Mouse (Mus musculus): ENCODE measurements around the gene Gm20388. TPM values are rescaled to one million over a fixed set of nuclear protein-coding genes. Genes with fewer than 3 reads are reported as not detected.

The Gm20388 gene
- polyA plus RNA-seq, 1 experiment from 2014 or later, result 3.6 TPM

DNA sequence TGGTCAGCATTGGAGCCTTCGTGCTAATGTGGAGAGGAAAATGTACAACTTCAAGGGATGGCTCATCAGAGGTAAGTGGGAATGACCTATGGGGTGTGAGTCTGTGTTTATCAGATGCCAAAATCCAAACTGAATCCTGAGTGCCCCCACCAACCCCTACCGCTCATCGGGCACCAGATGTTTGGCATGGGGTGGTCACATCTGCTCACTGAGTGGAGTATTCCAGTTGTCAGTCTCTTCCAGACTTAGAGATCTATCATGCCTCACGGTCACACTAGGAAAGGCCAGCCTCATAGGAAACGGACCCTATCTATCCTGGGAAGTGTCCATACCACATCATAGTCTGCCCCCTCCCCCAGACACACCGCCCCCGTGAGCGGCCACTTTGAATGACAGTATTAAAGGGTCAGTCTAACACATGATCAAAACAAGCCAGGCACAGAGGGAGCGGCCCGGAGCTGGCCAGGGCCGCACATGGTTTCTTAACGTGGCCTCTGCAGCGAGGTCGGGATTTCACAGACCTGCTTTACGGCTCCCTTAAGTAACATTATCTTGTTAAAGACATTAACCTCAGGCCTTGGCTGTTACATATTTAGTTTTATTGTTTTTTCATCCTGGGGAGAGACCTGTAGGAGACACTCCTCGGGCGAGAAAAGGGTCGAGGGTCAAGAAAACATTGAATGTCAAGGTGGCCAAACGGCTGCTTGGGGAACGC lies 1122.8 kb downstream of the Gm20388 start:
- no peak overlapping the region for H3K27ac ChIP-seq (replicated peaks)
- H3K4me1 ChIP-seq, result peaks cover 9% of the 10 kb centered on the region; the same call in 1 of the 2 replicates
- no peak for DNase-seq (ENCODE audit: low spot score)
- no peaks in the 10 kb centered on the region for H3K36me3 ChIP-seq (replicated peaks)
- WGBS, result 57% methylated on average over 20 of the region's 20 CpGs
- H3K27me3 ChIP-seq (replicated peaks; ENCODE audit: low read depth, poor library complexity, severe bottlenecking), result peaks cover 89% of the 10 kb centered on the region
- H3K4me3 ChIP-seq, result no peak overlapping the region
- H3K9me3 ChIP-seq, result no peaks in the 10 kb centered on the region

DNA sequence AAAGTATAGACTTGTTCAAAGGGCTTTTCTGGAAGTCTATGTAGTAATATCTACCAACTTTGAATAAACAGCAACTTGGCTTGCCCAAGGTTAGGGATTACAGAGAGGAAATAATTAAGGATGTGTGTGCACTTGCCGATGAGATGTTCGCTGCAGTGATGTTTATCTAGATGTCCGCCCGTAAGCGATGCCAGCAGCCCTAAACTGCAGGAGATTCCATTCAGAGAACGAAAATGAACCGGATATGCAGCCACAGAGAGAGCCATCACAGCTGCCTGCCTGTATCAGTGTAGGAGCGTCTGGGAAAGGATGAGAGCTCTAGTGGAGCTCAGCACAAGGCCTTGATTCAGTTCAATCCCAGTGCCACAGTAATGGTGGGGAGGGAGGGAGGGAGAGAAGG lies 1125.0 kb downstream of the Gm20388 start:
- 77% methylated on average over 8 of the region's 8 CpGs for WGBS
- no peak overlapping the region for H3K27ac ChIP-seq (replicated peaks)
- peaks cover 92% of the 10 kb centered on the region for H3K27me3 ChIP-seq (replicated peaks; ENCODE audit: low read depth, poor library complexity, severe bottlenecking)
- H3K9me3 ChIP-seq, result no peaks in the 10 kb centered on the region
- DNase-seq (ENCODE audit: low spot score), result no peak
- no peak overlapping the region for H3K4me3 ChIP-seq
- H3K4me1 ChIP-seq, result peaks cover 4% of the 10 kb centered on the region; the same call in 1 of the 2 replicates
- H3K36me3 ChIP-seq (replicated peaks), result no peaks in the 10 kb centered on the region

DNA sequence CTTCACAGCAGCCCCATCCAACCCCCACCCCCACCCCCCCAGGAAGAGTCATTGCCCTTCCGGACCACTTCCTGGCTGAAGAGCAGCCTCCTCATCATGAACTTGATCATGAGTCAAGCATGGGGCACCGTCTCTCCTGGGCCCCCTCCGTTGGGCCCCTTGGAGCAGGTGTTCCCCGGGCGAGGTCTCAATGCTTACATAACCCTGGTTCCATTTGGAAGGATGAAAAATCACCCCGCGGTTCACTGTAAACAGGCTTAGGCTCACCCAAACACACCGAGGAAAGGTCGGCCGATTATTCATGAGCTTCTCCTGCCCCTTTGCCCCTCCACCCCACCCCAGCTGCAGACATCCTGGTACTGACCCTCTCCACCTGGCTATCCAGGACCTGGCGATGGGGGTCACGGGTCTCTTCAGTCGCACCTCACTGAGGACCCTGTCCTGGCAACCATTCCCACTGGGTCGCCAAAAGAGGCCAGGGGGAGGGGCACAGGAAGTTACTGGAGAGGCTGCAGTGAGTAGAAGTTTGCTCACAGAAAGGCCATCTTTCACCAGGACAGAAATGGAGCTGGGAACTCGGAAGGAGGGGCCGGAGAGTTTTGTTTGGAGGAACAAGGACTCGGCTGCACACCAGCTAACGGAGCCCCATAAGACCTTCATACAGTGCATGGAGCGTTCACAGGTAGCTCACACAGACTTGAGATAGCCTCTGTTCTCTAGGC lies 1133.2 kb downstream of the Gm20388 start:
- Histone ChIP-seq H3K4me3 (no peak overlapping the region), H3K27ac (replicated peaks) (no peak overlapping the region), H3K27me3 (replicated peaks; ENCODE audit: low read depth, poor library complexity, severe bottlenecking) (peaks cover 37% of the 10 kb centered on the region), H3K4me1 (peaks cover 10% of the 10 kb centered on the region), H3K36me3 (replicated peaks) (no peaks in the 10 kb centered on the region), H3K9me3 (no peaks in the 10 kb centered on the region)
- WGBS, result 65% methylated on average over 19 of the region's 19 CpGs
- DNase-seq (ENCODE audit: low spot score), result no peak

DNA sequence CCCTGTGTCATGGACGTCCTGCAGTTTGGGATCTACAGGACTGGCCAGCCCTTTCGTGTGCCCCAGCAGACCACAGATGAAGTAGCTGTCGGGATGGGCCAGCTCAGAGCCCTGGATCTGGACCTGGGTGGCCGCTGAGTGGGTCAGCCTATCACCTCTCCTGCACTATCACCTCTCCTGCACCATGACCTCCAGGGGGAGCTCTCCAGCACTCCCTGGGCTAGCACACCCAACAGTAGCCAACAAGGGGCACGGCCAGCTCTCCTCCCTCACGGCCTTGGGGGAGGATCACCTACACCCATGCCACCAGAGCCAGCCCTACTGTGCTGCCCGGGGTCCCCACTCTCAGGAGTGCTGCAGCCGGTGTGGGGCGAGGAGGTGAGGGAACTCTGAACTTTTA lies 1136.8 kb downstream of the Gm20388 start:
- Histone ChIP-seq H3K9me3 (no peaks in the 10 kb centered on the region), H3K27ac (replicated peaks) (no peak overlapping the region), H3K36me3 (replicated peaks) (no peaks in the 10 kb centered on the region), H3K27me3 (replicated peaks; ENCODE audit: low read depth, poor library complexity, severe bottlenecking) (peaks cover 27% of the 10 kb centered on the region), H3K4me3 (no peak overlapping the region), H3K4me1 (peaks cover 20% of the 10 kb centered on the region)
- WGBS, result 68% methylated on average over 9 of the region's 9 CpGs
- DNase-seq (ENCODE audit: low spot score), result no peak

DNA sequence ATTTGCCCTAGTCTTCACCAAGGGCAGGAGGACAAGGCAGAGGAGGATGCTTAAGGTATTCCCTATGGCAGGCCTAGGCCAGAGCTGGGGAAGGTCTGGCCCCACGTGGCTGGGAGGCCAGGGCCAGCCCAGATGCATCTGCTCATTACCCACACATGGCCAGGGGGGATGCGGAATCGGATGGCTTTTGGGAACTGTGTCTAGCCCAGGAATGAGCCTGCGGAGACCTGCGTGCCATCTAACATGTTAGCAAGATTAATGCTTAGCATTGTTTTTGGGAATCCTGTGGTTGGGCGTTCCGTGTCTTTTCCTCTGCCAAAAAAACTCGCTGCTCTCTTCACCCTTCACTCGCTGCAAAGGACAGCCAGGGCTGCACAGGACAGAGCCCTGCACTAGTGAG lies 1147.4 kb downstream of the Gm20388 start:
- 72% methylated on average over 9 of the region's 9 CpGs for WGBS
- Histone ChIP-seq H3K27ac (replicated peaks) (peak overlapping the region; percentile 35; the same call in 1 of the 2 replicates), H3K4me3 (no peak overlapping the region), H3K36me3 (replicated peaks) (0 out of 2 replicates have a peak, but pooled peaks cover 3% of the 10 kb centered on the region), H3K9me3 (no peaks in the 10 kb centered on the region), H3K4me1 (peaks cover 24% of the 10 kb centered on the region), H3K27me3 (replicated peaks; ENCODE audit: low read depth, poor library complexity, severe bottlenecking) (peaks cover 80% of the 10 kb centered on the region)
- no peak for DNase-seq (ENCODE audit: low spot score)

DNA sequence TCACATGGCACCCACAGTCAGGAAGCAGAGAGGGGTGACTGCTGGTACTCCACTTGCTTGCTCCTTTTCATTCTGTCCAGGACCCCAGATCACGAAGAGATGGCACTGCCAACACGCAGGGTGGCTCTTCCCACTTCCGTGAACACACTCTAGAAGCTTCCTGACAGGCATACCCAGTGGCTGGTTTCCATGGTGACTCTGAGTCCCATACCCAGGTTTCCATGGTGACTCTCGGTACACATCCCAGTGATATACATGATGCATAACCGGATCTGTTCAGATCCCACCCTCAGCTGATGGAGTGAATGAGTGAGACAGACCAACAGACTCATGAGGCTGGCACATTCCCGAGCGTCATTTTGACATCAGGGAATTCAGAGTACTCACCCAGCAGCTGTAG lies 1148.5 kb downstream of the Gm20388 start:
- Histone ChIP-seq H3K9me3 (no peaks in the 10 kb centered on the region), H3K27me3 (replicated peaks; ENCODE audit: low read depth, poor library complexity, severe bottlenecking) (peaks cover 80% of the 10 kb centered on the region), H3K4me3 (no peak overlapping the region), H3K27ac (replicated peaks) (no peak overlapping the region), H3K4me1 (peaks cover 34% of the 10 kb centered on the region), H3K36me3 (replicated peaks) (0 out of 2 replicates have a peak, but pooled peaks cover 3% of the 10 kb centered on the region)
- DNase-seq (ENCODE audit: low spot score), result no peak
- WGBS, result 86% methylated on average over 7 of the region's 7 CpGs

DNA sequence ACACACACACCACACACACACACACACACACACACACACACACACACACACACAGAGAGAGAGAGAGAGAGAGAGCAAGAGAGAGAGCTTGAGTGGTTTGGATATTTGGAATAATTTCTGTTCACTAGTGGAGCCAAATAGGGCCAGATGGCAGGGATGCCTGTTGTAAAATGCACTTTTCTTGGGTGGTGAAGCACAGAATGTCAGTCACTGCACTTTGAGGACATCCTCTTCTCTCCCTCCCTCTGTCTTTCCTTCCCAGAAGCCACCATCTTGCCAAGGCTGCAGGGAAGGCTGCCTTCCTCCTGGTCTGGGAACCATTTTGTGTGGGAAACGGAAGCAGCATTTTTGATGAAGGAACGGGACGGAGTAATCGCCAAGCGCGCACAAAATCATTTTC lies 1151.9 kb downstream of the Gm20388 start:
- Histone ChIP-seq H3K36me3 (replicated peaks) (0 out of 2 replicates have a peak, but pooled peaks cover 3% of the 10 kb centered on the region), H3K4me3 (no peak overlapping the region), H3K27me3 (replicated peaks; ENCODE audit: low read depth, poor library complexity, severe bottlenecking) (peaks cover 84% of the 10 kb centered on the region), H3K9me3 (no peaks in the 10 kb centered on the region), H3K27ac (replicated peaks) (peak overlapping the region; percentile 81), H3K4me1 (peaks cover 42% of the 10 kb centered on the region)
- 83% methylated on average over 6 of the region's 6 CpGs for WGBS
- DNase-seq (ENCODE audit: low spot score), result no peak

DNA sequence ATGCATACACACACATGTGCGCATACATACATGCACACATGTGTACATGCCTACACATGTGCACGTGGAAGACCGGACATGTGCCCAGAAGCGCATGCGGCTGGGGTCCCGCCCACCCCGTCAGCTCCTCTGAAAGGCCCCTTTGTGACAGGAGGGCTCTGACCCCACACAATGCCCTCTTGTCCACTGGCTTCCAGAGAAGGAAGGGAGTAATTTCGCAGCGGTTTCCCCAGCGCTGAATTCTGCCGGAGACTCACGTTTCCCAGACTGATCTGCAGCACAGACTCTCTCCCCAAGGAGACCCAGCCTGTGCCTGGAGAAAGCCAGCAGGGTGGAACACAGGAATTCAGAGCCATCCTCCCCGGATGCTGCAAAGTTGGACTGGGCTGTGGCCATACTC lies 1153.0 kb downstream of the Gm20388 start:
- Histone ChIP-seq H3K27me3 (replicated peaks; ENCODE audit: low read depth, poor library complexity, severe bottlenecking) (peaks cover 84% of the 10 kb centered on the region), H3K4me3 (peak overlapping the region; percentile 33), H3K36me3 (replicated peaks) (0 out of 2 replicates have a peak, but pooled peaks cover 3% of the 10 kb centered on the region), H3K9me3 (no peaks in the 10 kb centered on the region), H3K27ac (replicated peaks) (peak overlapping the region; percentile 81), H3K4me1 (peaks cover 34% of the 10 kb centered on the region)
- DNase-seq (ENCODE audit: low spot score), result peak; percentile 80
- WGBS, result 22% methylated on average over 13 of the region's 13 CpGs

DNA sequence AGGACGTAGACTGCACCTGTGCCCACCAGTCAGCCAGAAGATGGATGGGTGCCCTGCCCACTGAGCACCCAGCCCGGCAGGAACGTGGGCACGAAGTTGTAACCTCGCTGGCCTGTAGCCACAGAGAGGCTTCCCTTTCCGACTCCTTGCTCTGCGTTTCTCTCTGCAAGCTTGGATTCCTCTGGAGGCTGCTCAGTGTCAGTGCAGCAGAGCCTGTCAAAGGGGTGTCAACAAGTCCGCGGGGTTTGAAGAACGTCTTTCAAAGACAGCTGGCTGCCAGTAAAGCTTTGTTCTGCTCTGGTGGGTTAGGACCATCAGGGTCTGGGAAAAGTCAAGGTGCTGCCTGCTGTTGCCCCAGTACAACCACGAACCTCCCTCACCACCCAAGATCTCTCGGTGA lies 1160.8 kb downstream of the Gm20388 start:
- WGBS, result 2% methylated on average over 12 of the region's 12 CpGs

DNA sequence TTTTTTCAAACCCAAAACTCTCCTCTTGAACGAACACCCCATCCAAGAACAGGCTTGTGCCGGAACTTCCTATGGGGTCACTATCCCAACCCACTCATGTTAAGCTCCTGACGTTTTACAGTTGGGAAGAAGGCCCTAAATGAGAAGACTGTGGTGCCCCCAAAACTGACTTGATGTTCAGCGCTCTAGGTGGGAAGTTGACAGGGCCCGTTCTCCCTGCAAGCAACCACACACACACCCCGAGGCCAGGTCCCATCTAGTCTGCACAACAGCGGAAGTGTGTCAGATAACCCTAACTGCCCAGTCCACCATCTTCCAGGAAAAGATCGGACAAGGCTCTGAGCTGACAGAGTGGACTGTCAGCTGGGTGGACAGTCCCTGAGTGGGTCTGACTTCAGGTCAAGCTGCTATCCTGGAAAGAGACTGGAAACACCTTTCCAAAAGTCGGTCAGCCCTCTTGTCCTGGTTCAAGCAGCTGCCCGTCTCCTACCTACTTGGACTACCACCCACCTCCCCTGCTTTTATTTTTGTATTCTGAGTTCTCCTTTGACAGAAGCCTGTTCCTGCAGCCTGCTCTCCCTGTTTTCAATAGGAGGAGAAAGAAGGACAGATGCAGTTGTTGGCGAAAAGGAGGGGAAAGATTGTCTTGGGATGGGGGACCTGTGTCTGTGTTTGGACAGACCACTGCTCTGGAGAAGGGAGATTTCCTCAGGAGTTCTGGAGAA lies 1161.9 kb downstream of the Gm20388 start:
- H3K27me3 ChIP-seq (replicated peaks; ENCODE audit: low read depth, poor library complexity, severe bottlenecking), result peaks cover 100% of the 10 kb centered on the region
- H3K4me3 ChIP-seq, result peak overlapping the region; percentile 42; the same call in 1 of the 2 replicates
- H3K4me1 ChIP-seq, result peaks cover 57% of the 10 kb centered on the region
- H3K27ac ChIP-seq (replicated peaks), result no peak overlapping the region
- no peaks in the 10 kb centered on the region for H3K36me3 ChIP-seq (replicated peaks)
- WGBS, result 7% methylated on average over 11 of the region's 11 CpGs
- no peaks in the 10 kb centered on the region for H3K9me3 ChIP-seq
- peak; percentile 32 for DNase-seq (ENCODE audit: low spot score)

More for the DNA sequence above, 1160.8 kb downstream of the Gm20388 start:
- H3K4me3 ChIP-seq, result no peak overlapping the region
- H3K27me3 ChIP-seq (replicated peaks; ENCODE audit: low read depth, poor library complexity, severe bottlenecking), result peaks cover 93% of the 10 kb centered on the region
- H3K27ac ChIP-seq (replicated peaks), result no peak overlapping the region
- H3K4me1 ChIP-seq, result peaks cover 57% of the 10 kb centered on the region
- no peaks in the 10 kb centered on the region for H3K36me3 ChIP-seq (replicated peaks)
- no peaks in the 10 kb centered on the region for H3K9me3 ChIP-seq
- DNase-seq (ENCODE audit: low spot score), result peak; percentile 39

DNA sequence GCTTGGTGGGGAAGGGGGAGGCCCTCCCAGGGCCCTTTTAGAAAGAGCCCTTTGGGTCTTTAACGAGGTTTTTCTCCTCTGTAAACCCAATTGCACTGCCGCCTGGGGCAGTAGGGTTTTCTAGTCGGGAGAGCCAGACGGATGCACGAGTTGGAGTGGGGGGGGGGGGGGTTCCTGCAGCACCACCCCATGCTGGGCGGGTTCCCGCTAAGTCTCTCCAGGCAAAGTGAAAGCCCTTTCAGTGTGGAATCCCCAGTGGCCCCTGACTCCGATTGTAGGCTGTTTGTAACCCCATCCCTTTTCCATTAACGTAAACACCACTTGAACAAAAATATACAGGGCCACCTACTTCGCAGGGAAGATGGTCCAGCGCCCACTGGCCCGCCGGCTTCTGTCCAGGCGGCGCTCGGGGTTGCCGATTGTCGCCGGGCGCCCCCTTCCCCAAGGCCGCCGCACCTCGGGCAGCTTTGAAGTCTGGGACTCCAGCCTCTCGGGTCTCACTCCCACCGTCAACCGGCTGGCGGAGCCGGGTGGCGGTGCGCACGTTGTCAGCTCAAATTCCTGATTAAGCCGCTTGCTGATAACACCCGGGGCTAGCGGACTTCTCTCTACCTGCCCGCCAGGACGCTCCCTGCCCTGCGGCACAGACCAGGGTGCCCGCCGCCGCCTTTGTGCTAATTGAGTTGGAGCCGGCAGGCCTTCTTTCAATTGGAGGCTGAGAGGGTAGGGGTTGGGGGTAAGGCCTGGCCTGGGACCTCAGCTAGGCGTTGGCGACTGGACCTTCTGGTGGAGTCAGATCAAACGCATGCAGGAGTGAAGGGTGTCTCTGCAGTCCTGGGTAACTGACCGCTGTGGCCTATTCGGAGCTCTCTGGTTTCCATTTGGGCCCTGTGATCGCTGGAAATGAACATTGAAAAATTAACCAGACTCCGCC lies 1162.8 kb downstream of the Gm20388 start:
- peak; percentile 65 for DNase-seq (ENCODE audit: low spot score)
- peak overlapping the region; percentile 42 for H3K4me3 ChIP-seq

More for the DNA sequence above, 1162.8 kb downstream of the Gm20388 start:
- under 1% methylated on average over 48 of the region's 48 CpGs for WGBS
- no peaks in the 10 kb centered on the region for H3K9me3 ChIP-seq
- H3K36me3 ChIP-seq (replicated peaks), result no peaks in the 10 kb centered on the region
- H3K27me3 ChIP-seq (replicated peaks; ENCODE audit: low read depth, poor library complexity, severe bottlenecking), result peaks cover 100% of the 10 kb centered on the region
- peaks cover 57% of the 10 kb centered on the region for H3K4me1 ChIP-seq
- peak overlapping the region; percentile 57 for H3K27ac ChIP-seq (replicated peaks)

Data from embryonic facial prominence, embryonic 10.5 days (tissue).